Mouse (Mus musculus) megakaryocyte progenitor cell, adult 5-6 weeks (primary cell): ENCODE measurements around the gene Pmis2. TPM values are rescaled to one million over a fixed set of nuclear protein-coding genes. Genes with fewer than 3 reads are reported as not detected.
A peak's percentile ranks its signal among the peaks of the same experiment; 100 is the strongest.

Experiments
- ATAC-seq: replicated peaks from 2 replicates; pipeline ENCODE4 v1.8.0; 2016; ENCODE audit warnings: mild to moderate bottlenecking, moderate TSS enrichment, inconsistent platforms; ENCODE audit not compliant: poor library complexity
- total RNA-seq, 2 experiments: library from RNA; stranded (forward) in 1 of 2; stranded (reverse) in 1 of 2; fragments of 157-497, 149-512 nt in 1 of 2; fragments of 200-1000 nt in 1 of 2; gene quantifications; 2 replicates each; pipeline versions ENCODE4 v1.2.3 to v1.2.4; 2015 to 2017

Gene Pmis2
- total RNA-seq (2015) (not detected in 2 replicates), total RNA-seq (2017) (not detected in 2 replicates)

GRCm38 (mm10) chr7:30671480-30671879, at the start of gene Pmis2:
Pmis2 (minus strand) TSS chr7:30671605.
- no peak for ATAC-seq

GRCm38 (mm10) chr7:30719669-30720068, 48.3 kb upstream of the Pmis2 start:
- ATAC-seq = no peak

- no peak for ATAC-seq
Observed at GRCm38 (mm10) chr7:30717716-30718046, 46.3 kb upstream of the Pmis2 start.

- peak; percentile 96 for ATAC-seq
Observed at GRCm38 (mm10) chr7:30717006-30717715, 45.8 kb upstream of the Pmis2 start.

GRCm38 (mm10) chr7:30711942-30712341, 40.5 kb upstream of the Pmis2 start, which contains the start of gene Atp4a:
Atp4a (plus strand) TSS chr7:30712209.
- ATAC-seq = no peak

GRCm38 (mm10) chr7:30707441-30707840, 36.0 kb upstream of the Pmis2 start:
- ATAC-seq = no peak

- ATAC-seq = peak; percentile 73
Observed at GRCm38 (mm10) chr7:30706214-30706882, 34.9 kb upstream of the Pmis2 start.

- ATAC-seq = peak; percentile 69
Observed at GRCm38 (mm10) chr7:30698589-30698988, 27.2 kb upstream of the Pmis2 start, which contains the start of gene 2200002J24Rik. 2200002J24Rik (plus strand) TSS chr7:30698926.

GRCm38 (mm10) chr7:30698101-30698500, 26.7 kb upstream of the Pmis2 start:
- peak; percentile 93 for ATAC-seq

GRCm38 (mm10) chr7:30688325-30688724, 16.9 kb upstream of the Pmis2 start:
- ATAC-seq = no peak

GRCm38 (mm10) chr7:30683425-30683824, 12.0 kb upstream of the Pmis2 start:
- ATAC-seq = peak; percentile 57

- ATAC-seq = no peak
Observed at GRCm38 (mm10) chr7:30681897-30682296, 10.5 kb upstream of the Pmis2 start.

- ATAC-seq = no peak
Observed at GRCm38 (mm10) chr7:30678263-30678975, 7.0 kb upstream of the Pmis2 start.

- peak; percentile 72 for ATAC-seq
Observed at GRCm38 (mm10) chr7:30669229-30669628, 2.2 kb downstream of the Pmis2 start.

- ATAC-seq = no peak
Observed at GRCm38 (mm10) chr7:30665321-30665720, 6.1 kb downstream of the Pmis2 start.

- ATAC-seq = peak; percentile 99
Observed at GRCm38 (mm10) chr7:30664529-30665200, 6.7 kb downstream of the Pmis2 start, which contains the start of gene Haus5. Haus5 (minus strand) TSS chr7:30664994.

GRCm38 (mm10) chr7:30649591-30650540, 21.5 kb downstream of the Pmis2 start, which contains the start of gene Rbm42:
Rbm42 (minus strand) TSS chr7:30650317.
- ATAC-seq = peak; percentile 99

GRCm38 (mm10) chr7:30639083-30639482, 32.3 kb downstream of the Pmis2 start:
- ATAC-seq = no peak

GRCm38 (mm10) chr7:30636395-30636794, 35.0 kb downstream of the Pmis2 start:
- ATAC-seq = no peak

GRCm38 (mm10) chr7:30635752-30636151, 35.7 kb downstream of the Pmis2 start, which contains the start of gene Etv2:
Etv2 (minus strand) TSS chr7:30635852.
- ATAC-seq = no peak
